Mouse (Mus musculus): ENCODE results near the gene Dus1l. TPM values are rescaled to one million over a fixed set of nuclear protein-coding genes. Genes with fewer than 3 reads are reported as not detected.
"Not testable (repeated sequence)": the region's sequence is repeated elsewhere in the genome, so short reads cannot be mapped to it uniquely, and the experiment has no call there.

Gene Dus1l
- polyA plus RNA-seq (2016; fragmentation: Nextera tagmentation; extraction: Ambion mirVana), result 54.5 and 60.0 TPM in 2 replicates

DNA sequence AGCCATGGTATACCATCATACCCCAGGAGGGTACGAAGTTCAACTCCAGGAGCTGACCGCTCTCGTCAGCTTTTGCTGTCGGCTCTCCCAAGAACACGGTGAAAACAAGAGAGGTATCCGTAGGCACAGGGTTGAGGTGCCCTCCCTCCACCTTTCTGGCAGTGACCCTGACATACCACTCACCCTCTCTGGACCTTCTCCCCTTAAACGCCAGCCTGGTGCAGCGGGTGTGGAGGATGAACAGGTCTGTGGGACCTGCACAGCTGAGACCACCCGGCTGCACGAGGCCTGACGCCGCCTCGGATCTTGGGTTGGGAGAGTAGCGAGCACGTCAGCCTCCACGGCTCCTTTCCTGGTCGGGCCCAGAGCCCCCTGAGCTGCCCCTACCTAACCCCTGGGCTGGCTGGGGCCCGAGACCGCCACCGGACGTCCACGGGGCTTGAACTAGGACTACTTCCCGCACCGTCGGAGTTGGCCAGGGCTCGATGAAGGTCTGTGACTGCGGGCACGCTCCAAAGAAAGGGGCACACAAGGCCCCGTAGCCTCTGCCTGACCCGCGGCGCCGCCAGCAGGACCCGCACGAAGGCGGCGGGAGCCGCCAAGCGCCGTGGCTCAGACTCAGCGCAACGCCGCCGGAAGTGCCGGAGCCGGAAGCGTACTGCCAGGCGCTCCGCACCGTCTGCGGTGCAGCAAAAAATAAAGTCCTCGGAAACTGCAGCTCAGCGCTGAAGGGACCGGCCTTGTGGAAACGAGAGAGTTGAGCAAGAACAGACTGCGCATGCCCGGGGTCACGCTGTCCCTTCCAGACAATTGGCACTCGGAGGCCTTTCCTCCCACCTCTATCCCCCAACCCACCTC, at the start of gene Dus1l:
Dus1l (minus strand) TSS at position 648 of the 858 bp plus-strand sequence.
- no peaks in the 10 kb centered on the region for H3K9me3 ChIP-seq (replicated peaks)
- peaks cover 36% of the 10 kb centered on the region for H3K36me3 ChIP-seq
- H3K4me1 ChIP-seq, result peaks cover 11% of the 10 kb centered on the region
- no peaks in the 10 kb centered on the region for H3K27me3 ChIP-seq
- peak within 1 kb of the TSS; percentile 72 for H3K4me3 ChIP-seq
- 2% methylated on average over 58 of the region's 59 CpGs for WGBS
- H3K4me2 ChIP-seq (replicated peaks), result peak within 1 kb of the TSS; percentile 100
- peak; percentile 85 for ATAC-seq (ENCODE audit: low FRiP score)
- H3K27ac ChIP-seq, result peak within 1 kb of the TSS; percentile 82
- H3K9ac ChIP-seq, result peak within 1 kb of the TSS; percentile 90

DNA sequence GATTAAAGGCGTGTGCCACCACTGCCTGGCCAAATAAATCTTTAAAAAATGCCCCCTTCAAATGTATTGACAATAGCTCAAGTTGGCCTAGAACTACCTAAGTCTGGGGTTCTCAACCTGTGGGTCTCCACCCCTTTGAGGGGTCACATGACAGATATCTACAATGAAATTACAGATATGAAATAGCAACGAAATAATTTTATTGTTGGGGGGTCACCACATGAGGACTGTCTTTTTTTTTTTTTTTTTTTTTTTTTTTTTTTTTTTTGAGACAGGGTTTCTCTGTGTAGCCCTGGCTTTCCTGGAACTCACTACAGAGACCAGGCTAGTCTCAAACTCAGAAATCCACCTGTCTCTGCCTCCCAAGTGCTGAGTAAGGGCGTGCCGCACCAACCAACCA, 48.1 kb upstream of the Dus1l start:
- no peaks in the 10 kb centered on the region for H3K9me3 ChIP-seq (replicated peaks)
- H3K4me2 ChIP-seq (replicated peaks), result no peak overlapping the region
- 88% methylated on average over 4 of the region's 4 CpGs for WGBS

DNA sequence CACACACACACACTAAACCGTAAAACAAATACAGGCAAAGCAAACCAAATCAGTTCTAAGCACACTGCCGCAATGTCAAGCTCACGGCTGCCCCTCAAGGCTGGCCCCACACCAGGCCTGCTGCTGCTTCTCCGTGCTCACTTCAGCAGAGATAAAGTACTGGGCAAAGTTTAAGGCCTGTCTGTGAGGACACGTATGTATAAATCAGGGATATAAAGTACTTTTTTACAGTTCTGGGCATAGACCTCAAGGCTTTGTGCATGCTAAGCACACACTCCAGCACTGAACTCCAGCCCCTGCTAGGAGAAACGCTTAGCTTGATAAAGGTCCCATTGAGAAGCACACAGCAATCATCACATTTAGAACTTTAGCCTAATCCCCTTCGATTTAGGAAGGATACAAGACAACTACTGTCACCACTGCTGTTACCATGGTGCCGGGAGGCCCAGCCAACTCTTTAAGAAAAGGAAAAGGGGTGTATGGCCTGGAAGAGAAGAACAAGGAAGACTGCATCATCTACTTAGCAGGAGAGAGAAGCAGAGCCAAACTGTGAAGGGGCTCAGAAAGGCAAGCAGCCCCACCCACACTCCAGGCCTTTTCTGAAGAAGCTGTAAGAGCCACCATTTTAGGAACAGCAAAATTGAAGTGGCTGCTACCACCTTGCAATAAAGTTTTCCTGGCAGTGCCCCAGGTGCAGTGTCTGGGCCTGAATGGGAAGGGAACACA, 37.5 kb upstream of the Dus1l start:
- Histone ChIP-seq H3K36me3 (no peaks in the 10 kb centered on the region), H3K4me2 (replicated peaks) (no peak overlapping the region), H3K9me3 (replicated peaks) (no peaks in the 10 kb centered on the region), H3K9ac (no peak overlapping the region), H3K4me3 (no peak overlapping the region), H3K27ac (peak overlapping the region; percentile 74), H3K27me3 (no peaks in the 10 kb centered on the region), H3K4me1 (peaks cover 12% of the 10 kb centered on the region; the same call in 1 of the 2 replicates)
- WGBS, result 69% methylated on average over 8 of the region's 8 CpGs
- ATAC-seq (ENCODE audit: low FRiP score), result peak; percentile 63

More for the DNA sequence above, 48.1 kb upstream of the Dus1l start:
- H3K9ac ChIP-seq, result no peak overlapping the region
- no peak overlapping the region for H3K4me3 ChIP-seq
- no peak overlapping the region for H3K27ac ChIP-seq
- no peaks in the 10 kb centered on the region for H3K36me3 ChIP-seq
- no peak for ATAC-seq (ENCODE audit: low FRiP score)
- no peaks in the 10 kb centered on the region for H3K4me1 ChIP-seq
- H3K27me3 ChIP-seq, result no peaks in the 10 kb centered on the region

DNA sequence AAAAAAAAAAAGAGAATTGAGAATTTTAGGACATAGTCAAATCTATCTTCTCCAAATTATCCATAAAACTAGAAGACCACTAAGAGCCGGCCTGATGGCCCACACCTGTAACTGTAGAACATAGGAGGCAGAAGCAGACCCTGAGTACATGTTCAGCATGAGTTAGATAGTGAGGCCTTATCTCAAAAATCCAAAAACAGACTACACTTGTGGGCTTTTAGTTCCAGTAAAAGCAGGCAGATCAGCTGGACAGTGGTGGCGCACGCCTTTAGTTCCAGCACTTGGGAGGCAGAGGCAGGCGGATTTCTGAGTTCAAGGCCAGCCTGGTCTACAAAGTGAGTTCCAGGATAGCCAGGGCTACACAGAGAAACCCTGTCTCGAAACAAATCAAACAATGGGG, 36.8 kb upstream of the Dus1l start:
- H3K27me3 ChIP-seq; H3K9ac ChIP-seq; H3K4me3 ChIP-seq; H3K36me3 ChIP-seq; H3K9me3 ChIP-seq (replicated peaks); H3K4me2 ChIP-seq (replicated peaks); ATAC-seq (ENCODE audit: low FRiP score): not testable (repeated sequence)
- Histone ChIP-seq H3K4me1 (peaks cover 12% of the 10 kb centered on the region; the same call in 1 of the 2 replicates), H3K27ac (0 out of 2 replicates have a peak overlapping the region, but pooled peaks have one; percentile 74)
- 97% methylated on average over 5 of the region's 5 CpGs for WGBS

DNA sequence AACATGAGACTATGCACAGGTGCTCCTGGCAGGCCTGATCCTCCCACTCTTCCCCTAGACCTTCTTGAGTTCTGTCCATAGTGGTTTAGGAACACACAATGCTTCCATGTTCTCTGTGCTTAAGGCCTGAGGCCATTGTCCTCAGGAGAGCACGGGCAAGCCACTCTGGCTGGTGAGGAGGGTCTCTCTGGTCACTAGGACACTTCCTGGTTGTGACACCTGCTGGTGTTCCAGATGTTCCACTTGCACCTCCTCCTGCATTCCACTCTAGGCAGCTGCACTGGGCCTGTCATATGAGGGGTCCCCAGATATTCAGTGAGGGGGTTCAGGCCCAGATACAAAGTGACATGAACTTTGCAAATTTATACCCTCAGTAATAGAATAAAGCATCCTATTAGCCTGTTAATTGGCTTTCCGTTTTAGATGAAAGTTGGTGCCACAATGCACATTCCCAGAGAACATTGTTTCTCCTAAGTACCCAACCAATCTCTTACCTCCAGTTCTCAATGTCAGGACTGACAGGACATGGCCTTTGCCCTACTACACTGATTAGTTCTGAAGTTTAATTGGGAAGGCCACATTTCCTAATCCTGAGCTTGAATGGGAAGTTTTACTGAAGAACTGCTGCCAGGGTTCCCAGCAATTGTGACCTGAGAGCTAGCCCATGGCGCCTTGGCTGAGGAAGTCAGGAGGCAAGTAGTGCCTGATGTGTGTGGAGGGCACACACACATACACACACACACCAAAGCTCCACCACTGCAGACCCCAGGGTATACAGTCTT, 35.6 kb upstream of the Dus1l start:
- Histone ChIP-seq H3K4me3 (no peak overlapping the region), H3K27ac (no peak overlapping the region), H3K9me3 (replicated peaks) (no peaks in the 10 kb centered on the region), H3K4me2 (replicated peaks) (no peak overlapping the region), H3K36me3 (no peaks in the 10 kb centered on the region), H3K27me3 (no peaks in the 10 kb centered on the region), H3K9ac (no peak overlapping the region), H3K4me1 (peaks cover 12% of the 10 kb centered on the region; the same call in 1 of the 2 replicates)
- ATAC-seq (ENCODE audit: low FRiP score), result no peak
- 90% methylated on average over 3 of the region's 3 CpGs for WGBS

DNA sequence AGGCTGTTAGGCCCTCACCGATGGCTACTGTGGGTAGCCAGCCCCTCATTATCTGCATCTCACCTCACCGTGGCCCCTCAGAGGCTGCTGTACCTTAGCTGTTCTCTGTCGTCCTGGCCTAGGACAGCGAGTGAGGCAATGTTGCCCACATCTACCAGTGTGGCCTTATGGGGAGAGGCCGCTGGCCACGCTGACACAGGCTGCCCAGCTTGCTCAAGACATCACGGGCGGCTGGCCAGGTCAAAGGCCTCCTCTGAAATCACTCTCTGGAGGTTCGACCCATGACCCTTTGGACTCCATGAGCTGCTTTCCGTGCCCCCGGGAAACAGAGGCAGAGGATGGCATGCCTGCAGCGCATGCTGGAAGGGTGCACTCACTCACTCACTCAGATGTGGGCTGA, 34.5 kb upstream of the Dus1l start:
- Histone ChIP-seq H3K27me3 (no peaks in the 10 kb centered on the region), H3K4me2 (replicated peaks) (no peak overlapping the region), H3K9ac (no peak overlapping the region), H3K9me3 (replicated peaks) (no peaks in the 10 kb centered on the region), H3K27ac (no peak overlapping the region), H3K36me3 (no peaks in the 10 kb centered on the region), H3K4me1 (peaks cover 22% of the 10 kb centered on the region), H3K4me3 (no peak overlapping the region)
- ATAC-seq (ENCODE audit: low FRiP score), result no peak
- WGBS, result 70% methylated on average over 12 of the region's 12 CpGs

DNA sequence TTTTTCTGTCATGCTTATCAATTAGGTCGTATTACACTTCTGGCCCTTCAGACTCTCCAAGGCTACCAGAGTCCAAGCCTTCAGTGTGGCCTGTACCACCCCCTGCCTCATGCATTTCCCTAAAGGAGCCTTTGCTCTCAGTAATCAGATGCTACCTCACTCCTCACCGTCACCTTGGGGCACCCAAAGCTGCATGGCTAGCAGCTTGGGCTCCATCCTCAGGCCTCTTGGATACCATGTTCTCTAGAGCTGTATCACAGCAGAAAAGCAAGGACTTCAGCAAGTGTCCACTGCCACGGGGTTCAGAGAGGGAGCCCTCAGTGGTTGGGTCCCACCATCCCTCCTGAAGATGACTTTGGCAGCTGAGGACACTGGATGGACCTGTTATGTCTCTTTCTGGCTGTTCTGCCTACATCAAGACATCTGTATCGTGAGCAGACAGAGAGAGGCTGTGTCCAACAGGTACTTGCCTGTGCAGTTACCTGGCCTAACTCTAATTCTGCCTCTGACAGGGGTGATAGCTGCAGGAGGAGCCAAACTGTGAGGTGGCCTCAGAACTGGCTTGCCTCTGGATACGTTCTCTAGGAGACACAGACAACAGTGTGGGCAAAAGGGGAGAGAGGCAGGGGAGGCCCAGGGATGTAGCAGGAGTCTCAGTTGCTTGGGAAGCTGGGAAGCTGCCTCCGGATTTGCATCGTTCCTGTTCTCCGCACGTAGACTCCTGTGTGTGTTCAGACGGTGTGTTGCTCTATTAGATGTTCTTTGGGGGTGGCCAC, 33.7 kb upstream of the Dus1l start:
- no peaks in the 10 kb centered on the region for H3K9me3 ChIP-seq (replicated peaks)
- peak overlapping the region; percentile 8; the same call in 1 of the 2 replicates for H3K9ac ChIP-seq
- no peak overlapping the region for H3K27ac ChIP-seq
- no peak overlapping the region for H3K4me3 ChIP-seq
- no peaks in the 10 kb centered on the region for H3K27me3 ChIP-seq
- H3K36me3 ChIP-seq, result no peaks in the 10 kb centered on the region
- no peak for ATAC-seq (ENCODE audit: low FRiP score)
- WGBS, result 88% methylated on average over 10 of the region's 10 CpGs
- peaks cover 29% of the 10 kb centered on the region for H3K4me1 ChIP-seq
- no peak overlapping the region for H3K4me2 ChIP-seq (replicated peaks)

DNA sequence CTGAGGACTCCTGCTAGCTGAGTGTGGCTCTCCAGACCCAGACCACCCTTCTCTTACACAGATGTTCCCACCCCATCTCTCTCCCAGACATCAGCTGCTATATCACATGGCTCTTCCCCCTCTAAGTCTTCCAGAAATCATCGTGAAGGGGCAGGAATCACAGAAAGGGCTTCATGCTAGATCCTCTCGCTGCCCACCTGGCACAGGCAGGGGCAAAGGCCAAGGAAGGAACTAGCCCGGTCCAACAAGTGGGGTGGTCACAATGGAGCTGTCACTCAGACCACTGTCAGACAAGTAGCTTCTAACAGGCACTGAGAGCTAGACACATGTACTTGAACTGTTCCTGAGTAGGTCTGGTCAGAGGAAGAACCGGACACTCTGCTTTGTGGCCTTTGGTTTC, 32.2 kb upstream of the Dus1l start:
- ATAC-seq (ENCODE audit: low FRiP score), result no peak
- Histone ChIP-seq H3K27ac (no peak overlapping the region), H3K9ac (no peak overlapping the region), H3K4me1 (peaks cover 19% of the 10 kb centered on the region), H3K4me3 (no peak overlapping the region), H3K36me3 (no peaks in the 10 kb centered on the region), H3K4me2 (replicated peaks) (no peak overlapping the region), H3K27me3 (no peaks in the 10 kb centered on the region), H3K9me3 (replicated peaks) (no peaks in the 10 kb centered on the region)
- 84% methylated on average over 4 of the region's 4 CpGs for WGBS

DNA sequence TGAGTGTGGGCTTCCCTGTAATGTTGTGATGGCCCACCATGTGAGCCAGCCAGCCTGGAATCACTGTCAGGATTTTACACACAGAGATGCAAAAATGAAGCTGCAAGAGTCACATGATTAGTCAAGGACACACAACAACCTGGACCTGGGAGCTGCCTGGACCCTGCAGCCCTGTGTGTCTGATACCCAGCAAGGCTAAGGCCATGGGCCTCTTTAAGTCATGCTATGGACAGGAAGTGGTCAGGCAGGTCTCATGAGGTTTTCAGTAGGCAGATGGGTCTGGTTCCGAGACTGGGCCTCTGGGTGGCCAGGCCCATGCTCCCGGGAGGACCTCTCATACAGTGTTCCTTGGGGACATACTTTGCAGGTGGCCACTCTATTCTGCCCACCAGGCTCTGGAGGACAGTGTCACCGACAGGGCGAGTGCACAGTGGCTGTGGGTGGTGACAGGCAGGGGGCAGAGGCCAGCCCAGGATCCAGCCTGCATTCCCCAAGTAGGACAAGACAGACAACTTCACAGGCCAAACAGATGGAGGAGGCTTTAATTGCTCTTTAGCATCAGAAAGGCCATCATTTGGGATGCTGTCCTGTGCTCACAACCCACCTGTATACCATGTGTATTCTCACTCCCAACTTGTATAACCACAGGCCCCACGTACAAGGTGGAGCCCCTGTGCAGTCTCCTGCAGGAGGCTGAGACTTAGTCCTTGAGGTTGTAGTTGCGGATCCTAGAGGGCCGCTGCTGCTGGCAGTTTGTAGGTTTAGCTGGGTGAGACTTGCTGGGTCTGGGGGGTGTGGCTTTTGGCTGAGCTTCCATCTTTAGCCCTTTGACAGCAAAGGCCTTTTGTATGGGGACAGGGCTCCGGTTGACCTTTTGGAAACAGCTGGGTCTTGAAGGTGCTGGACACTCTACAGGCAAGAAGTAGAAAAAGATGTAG, 30.1 kb upstream of the Dus1l start:
- H3K4me2 ChIP-seq (replicated peaks), result no peak overlapping the region
- peaks cover 37% of the 10 kb centered on the region for H3K4me1 ChIP-seq
- H3K27me3 ChIP-seq, result no peaks in the 10 kb centered on the region
- no peaks in the 10 kb centered on the region for H3K9me3 ChIP-seq (replicated peaks)
- H3K36me3 ChIP-seq, result peaks cover 10% of the 10 kb centered on the region
- 73% methylated on average over 8 of the region's 8 CpGs for WGBS
- H3K27ac ChIP-seq, result peak overlapping the region; percentile 98
- no peak overlapping the region for H3K4me3 ChIP-seq
- H3K9ac ChIP-seq, result no peak overlapping the region
- ATAC-seq (ENCODE audit: low FRiP score), result no peak

DNA sequence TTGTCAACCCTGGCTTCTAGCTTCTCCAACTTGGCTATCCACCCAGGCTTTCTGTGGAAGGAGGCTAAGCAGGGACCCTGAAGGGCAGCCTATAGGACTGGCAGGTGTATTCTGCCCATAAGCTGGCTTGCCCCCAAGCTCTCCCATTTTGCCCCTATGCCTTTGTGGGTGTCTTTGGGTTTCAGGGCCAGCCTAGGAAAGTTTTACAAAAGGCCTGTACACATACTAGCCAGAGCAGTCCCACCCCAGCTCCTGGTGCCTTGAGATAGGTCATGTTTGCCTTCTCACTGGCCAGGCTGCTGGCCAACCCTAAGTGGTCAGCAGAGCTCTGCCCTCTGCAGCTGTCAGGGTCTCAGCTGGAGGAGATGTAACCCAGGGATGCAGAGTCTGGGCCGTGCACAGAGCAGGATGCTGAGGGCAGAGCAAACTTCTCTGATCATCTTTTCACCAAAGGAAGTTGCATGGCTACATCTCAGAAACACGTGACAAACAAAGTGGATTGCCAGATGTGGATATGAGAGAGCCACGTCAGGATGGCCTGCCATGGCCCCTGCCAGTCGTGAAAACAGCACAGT, 29.2 kb upstream of the Dus1l start:
- Histone ChIP-seq H3K36me3 (peaks cover 20% of the 10 kb centered on the region), H3K9me3 (replicated peaks) (no peaks in the 10 kb centered on the region), H3K4me3 (peak overlapping the region; percentile 91), H3K9ac (peak overlapping the region; percentile 96), H3K27ac (peak overlapping the region; percentile 98), H3K27me3 (no peaks in the 10 kb centered on the region), H3K4me2 (replicated peaks) (peak overlapping the region; percentile 99), H3K4me1 (peaks cover 43% of the 10 kb centered on the region)
- ATAC-seq (ENCODE audit: low FRiP score), result no peak
- 50% methylated on average over 4 of the region's 4 CpGs for WGBS

Measured in hindbrain, embryonic 12.5 days (tissue).